Mouse (Mus musculus): ENCODE data around the gene Ugt1a10. TPM values are rescaled to one million over a fixed set of nuclear protein-coding genes. Genes with fewer than 3 reads are reported as not detected.
"Not testable (repeated sequence)": the region's sequence is repeated elsewhere in the genome, so short reads cannot be mapped to it uniquely, and the experiment has no call there.

The Ugt1a10 gene
- total RNA-seq, 2 experiments from 2014 or later, result not detected

- DNase-seq (ENCODE audit: low spot score in 2 of 2); intact Hi-C loops (cut with DNase I): not testable (repeated sequence)
Observed at GRCm38 (mm10) chr1:88135229-88135904, 80.2 kb downstream of the Ugt1a10 start.

- intact Hi-C loops (cut with DNase I), result no loop called here
- no peak for DNase-seq (ENCODE audit: low spot score in 2 of 2)
Observed at GRCm38 (mm10) chr1:88136646-88137045, 81.5 kb downstream of the Ugt1a10 start.

GRCm38 (mm10) chr1:88137264-88137663 is 82.1 kb downstream of the Ugt1a10 start:
- no peak for DNase-seq (ENCODE audit: low spot score in 2 of 2)
- intact Hi-C loops (cut with DNase I), result no loop called here

- no peak for DNase-seq (ENCODE audit: low spot score in 2 of 2)
- intact Hi-C loops (cut with DNase I), result no loop called here
Observed at GRCm38 (mm10) chr1:88138145-88138544, 83.0 kb downstream of the Ugt1a10 start.

GRCm38 (mm10) chr1:88140492-88140891 is 85.3 kb downstream of the Ugt1a10 start:
- not testable (repeated sequence) for DNase-seq (ENCODE audit: low spot score in 2 of 2)
- intact Hi-C loops (cut with DNase I), result loop anchor here (10.0 kb wide), 2 partner anchors 136 to 144 kb away; partner anchors contain the start of gene Usp40

- DNase-seq (ENCODE audit: low spot score in 2 of 2), result peak in 1 of 2 experiments; percentile 3
- intact Hi-C loops (cut with DNase I), result loop anchor here (10.0 kb wide), 2 partner anchors 139 to 141 kb away; partner anchors contain the start of gene Usp40
Observed at GRCm38 (mm10) chr1:88143966-88144675, 88.9 kb downstream of the Ugt1a10 start.

- not testable (repeated sequence) for DNase-seq (ENCODE audit: low spot score in 2 of 2)
- intact Hi-C loops (cut with DNase I), result loop anchor here (10.0 kb wide), 2 partner anchors 140 kb away; partner anchors contain the start of gene Usp40
Observed at GRCm38 (mm10) chr1:88145278-88145677, 90.1 kb downstream of the Ugt1a10 start.

- intact Hi-C loops (cut with DNase I); DNase-seq (ENCODE audit: low spot score in 2 of 2): not testable (repeated sequence)
Observed at GRCm38 (mm10) chr1:88150133-88150532, 94.9 kb downstream of the Ugt1a10 start.

GRCm38 (mm10) chr1:88158430-88158829 is 103.2 kb downstream of the Ugt1a10 start:
- no peak for DNase-seq (ENCODE audit: low spot score in 2 of 2)

GRCm38 (mm10) chr1:88165711-88166110 is 110.5 kb downstream of the Ugt1a10 start, which contains the start of gene Ugt1a5:
Gene Ugt1a5 (plus strand): TSS chr1:88166012.
- intact Hi-C loops (cut with DNase I), result no loop called here
- DNase-seq (ENCODE audit: low spot score in 2 of 2), result no peak

More at GRCm38 (mm10) chr1:88158430-88158829, 103.2 kb downstream of the Ugt1a10 start:
- intact Hi-C loops (cut with DNase I), result no loop called here

- intact Hi-C loops (cut with DNase I); DNase-seq (ENCODE audit: low spot score in 2 of 2): not testable (repeated sequence)
Observed at GRCm38 (mm10) chr1:88172190-88172589, 117.0 kb downstream of the Ugt1a10 start.

GRCm38 (mm10) chr1:88179657-88180056 is 124.5 kb downstream of the Ugt1a10 start:
- DNase-seq (ENCODE audit: low spot score in 2 of 2), result no peak
- intact Hi-C loops (cut with DNase I), result no loop called here

GRCm38 (mm10) chr1:88186325-88186935 is 131.2 kb downstream of the Ugt1a10 start:
- intact Hi-C loops (cut with DNase I), result no loop called here
- DNase-seq (ENCODE audit: low spot score in 2 of 2), result no peak

GRCm38 (mm10) chr1:88192136-88192535 is 136.9 kb downstream of the Ugt1a10 start:
- no peak for DNase-seq (ENCODE audit: low spot score in 2 of 2)
- intact Hi-C loops (cut with DNase I), result no loop called here

GRCm38 (mm10) chr1:88195687-88196086 is 140.5 kb downstream of the Ugt1a10 start:
- no peak for DNase-seq (ENCODE audit: low spot score in 2 of 2)
- intact Hi-C loops (cut with DNase I), result no loop called here

- no peak for DNase-seq (ENCODE audit: low spot score in 2 of 2)
- intact Hi-C loops (cut with DNase I), result no loop called here
Observed at GRCm38 (mm10) chr1:88197443-88197842, 142.3 kb downstream of the Ugt1a10 start.

GRCm38 (mm10) chr1:88199996-88200395 is 144.8 kb downstream of the Ugt1a10 start:
- intact Hi-C loops (cut with DNase I), result no loop called here
- DNase-seq (ENCODE audit: low spot score in 2 of 2), result no peak

GRCm38 (mm10) chr1:88200456-88200855 is 145.3 kb downstream of the Ugt1a10 start, which contains the start of gene Ugt1a2:
Gene Ugt1a2 (plus strand): TSS chr1:88200601.
- intact Hi-C loops (cut with DNase I), result no loop called here
- DNase-seq (ENCODE audit: low spot score in 2 of 2), result no peak

- peak; percentile 82 to 86 for DNase-seq (ENCODE audit: low spot score in 2 of 2)
- intact Hi-C loops (cut with DNase I), result no loop called here
Observed at GRCm38 (mm10) chr1:88205294-88205922, 150.2 kb downstream of the Ugt1a10 start, which contains the start of gene Dnajb3. Gene Dnajb3 (minus strand): TSS chr1:88205782.

Data from left cerebral cortex, postnatal 36 days (tissue).